Mouse (Mus musculus) inflammation-experienced regulatory T-cells, adult 6 months (primary cell): Measurements from ENCODE around the gene Fars2. TPM values are rescaled to one million over a fixed set of nuclear protein-coding genes. Genes with fewer than 3 reads are reported as not detected.

Experiments used
- ATAC-seq: one replicate; pipeline ENCODE4 v1.8.0; 2017
- polyA plus RNA-seq, 3 experiments: library from polyadenylated mRNA; unstranded; fragments of 100-300 nt; shearing (Covaris generic); gene quantifications; one replicate each; pipeline ENCODE4 v1.2.1; 2017

The Fars2 gene
- polyA plus RNA-seq, 3 experiments from 2014 or later = 23.4 to 41.3 (median 30.9) TPM

GRCm38 (mm10) chr13:36734731-36735571 is 617.7 kb downstream of the Fars2 start, which contains the start of gene Nrn1:
Nrn1 (minus strand) TSS chr13:36735131.
- ATAC-seq = peak; percentile 5

GRCm38 (mm10) chr13:36735901-36736618 is 618.8 kb downstream of the Fars2 start:
- ATAC-seq = peak; percentile 28

GRCm38 (mm10) chr13:36736619-36736996 is 619.4 kb downstream of the Fars2 start:
- ATAC-seq = no peak

GRCm38 (mm10) chr13:36750056-36750455 is 632.8 kb downstream of the Fars2 start:
- no peak for ATAC-seq

GRCm38 (mm10) chr13:36751861-36752260 is 634.6 kb downstream of the Fars2 start:
- no peak for ATAC-seq

GRCm38 (mm10) chr13:36766801-36767200 is 649.6 kb downstream of the Fars2 start:
- no peak for ATAC-seq

Other genes starting within 250 kb of the Fars2 start
- gene Rpp40, start 211.1 kb upstream of the Fars2 start, polyA plus RNA-seq = 1 to 10 TPM; 4.9 to 8.5 (median 8.0) TPM
- gene Ppp1r3g, start 158.6 kb upstream of the Fars2 start, polyA plus RNA-seq = under 1 TPM in 1 of 3 experiments, not detected in 2; 0.19 TPM
- gene Lyrm4, start 114 bp downstream of the Fars2 start, polyA plus RNA-seq = 10 to 100 TPM; 23.0 to 46.0 (median 23.9) TPM